Mouse (Mus musculus) embryonic facial prominence, embryonic 12.5 days (tissue): ENCODE measurements at regions not wholly inside any gene's neighbourhood (a gene's known extent, or its start where the extent isn't known, plus 50 kb on each side); places are given as distances from the start of the nearest gene placed in this dataset.

Experiments used
- ATAC-seq: fragments of 200-750 bp; cut with Nextera tagmentation; 2 replicates; pipeline ENCODE4 v1.8.0; 2017; ENCODE audit not compliant: insufficient number of reproducible peaks, insufficient read depth, low FRiP score, low TSS enrichment
- H3K27ac ChIP-seq: fragments of 300-500 bp; sonication (generic); 2 replicates; pipeline ENCODE4 v1.5.1; 2016; ENCODE audit warnings: mild to moderate bottlenecking
- H3K27me3 ChIP-seq: fragments of 300-500 bp; sonication (generic); 2 replicates; pipeline ENCODE4 v1.6.1; 2016; ENCODE audit warnings: mild to moderate bottlenecking, moderate library complexity
- H3K36me3 ChIP-seq: fragments of 300-500 bp; sonication (generic); 2 replicates; pipeline ENCODE4 v1.6.1; 2016; ENCODE audit warnings: mild to moderate bottlenecking
- H3K4me1 ChIP-seq: fragments of 300-500 bp; sonication (generic); 2 replicates; pipeline ENCODE4 v1.6.1; 2016
- H3K4me2 ChIP-seq: fragments of 300-500 bp; sonication (generic); replicated peaks from 2 replicates; pipeline ENCODE4 v1.6.1; 2016; ENCODE audit warnings: mild to moderate bottlenecking, moderate library complexity
- H3K4me3 ChIP-seq: fragments of 300-500 bp; sonication (generic); 2 replicates; pipeline ENCODE4 v1.5.1; 2016; ENCODE audit warnings: mild to moderate bottlenecking
- H3K9ac ChIP-seq: fragments of 300-500 bp; sonication (generic); 2 replicates; pipeline ENCODE4 v1.6.1; 2016; ENCODE audit warnings: mild to moderate bottlenecking, moderate library complexity
- H3K9me3 ChIP-seq: fragments of 300-500 bp; sonication (generic); 2 replicates; pipeline ENCODE4 v1.6.1; 2016; ENCODE audit warnings: mild to moderate bottlenecking, moderate library complexity
- WGBS: fragments of 180-500 bp; shearing (Covaris S2); methylation state at CpG from one replicate; pipeline ENCODE4 v1.1.7; 2016; 5-methylcytosine and 5-hydroxymethylcytosine counted together

DNA sequence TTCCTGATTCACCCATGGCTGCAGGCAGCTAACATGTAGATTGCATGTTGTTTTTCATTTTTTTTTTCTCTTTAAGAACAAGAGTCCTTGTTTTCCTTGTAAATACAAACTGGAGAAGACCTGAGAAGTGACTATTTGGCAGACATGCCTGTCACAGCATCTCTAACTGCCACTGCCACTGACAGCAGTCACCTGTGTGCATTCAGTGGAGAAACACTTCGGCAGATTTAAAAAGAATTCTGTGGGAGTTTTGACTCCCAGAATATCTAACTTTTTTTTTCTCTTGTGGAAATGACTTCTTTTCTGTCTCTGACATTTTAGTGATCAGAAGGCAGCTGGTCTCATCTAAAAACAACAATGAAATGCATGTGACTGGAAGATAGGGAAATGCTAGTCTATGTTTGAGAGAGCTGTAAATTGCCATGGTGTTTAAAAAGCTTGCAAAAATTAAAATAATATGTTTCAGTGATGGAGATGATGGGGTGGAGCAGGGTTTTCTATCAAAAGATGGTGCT lies 526.0 kb upstream of the Agtr1b start:
- Histone ChIP-seq H3K4me1 (no peaks in the 10 kb centered on the region), H3K4me3 (no peak overlapping the region), H3K4me2 (no peak overlapping the region), H3K9ac (no peak overlapping the region), H3K36me3 (no peaks in the 10 kb centered on the region), H3K27me3 (no peaks in the 10 kb centered on the region), H3K27ac (no peak overlapping the region), H3K9me3 (no peaks in the 10 kb centered on the region)
- 78% methylated on average over 1 of the region's 1 CpGs for whole genome bisulfite sequencing
- no peak for ATAC-seq

DNA sequence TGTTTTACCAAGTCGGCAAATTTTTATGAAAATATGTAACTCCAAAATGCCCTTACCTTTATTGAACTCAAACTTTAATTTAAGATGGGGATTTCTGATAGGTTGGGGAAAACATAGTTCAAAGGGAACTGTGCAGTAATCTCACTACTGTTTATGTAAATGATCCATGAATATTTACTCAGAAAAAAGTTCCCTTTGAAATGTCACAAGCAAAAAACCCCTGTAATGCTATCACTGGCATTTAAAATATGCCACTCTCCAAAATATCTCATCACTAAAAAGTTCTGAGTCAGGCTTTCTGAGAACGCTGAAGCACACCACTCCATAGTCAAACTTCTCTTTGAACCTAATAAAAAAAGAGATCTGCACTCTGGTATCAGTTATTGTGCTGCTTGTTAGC lies 497.3 kb upstream of the Agtr1b start:
- Histone ChIP-seq H3K36me3 (no peaks in the 10 kb centered on the region), H3K27ac (no peak overlapping the region), H3K9me3 (no peaks in the 10 kb centered on the region), H3K9ac (no peak overlapping the region), H3K4me1 (no peaks in the 10 kb centered on the region), H3K4me3 (no peak overlapping the region), H3K4me2 (no peak overlapping the region), H3K27me3 (no peaks in the 10 kb centered on the region)
- ATAC-seq, result no peak
- 82% methylated on average over 2 of the region's 2 CpGs for WGBS

DNA sequence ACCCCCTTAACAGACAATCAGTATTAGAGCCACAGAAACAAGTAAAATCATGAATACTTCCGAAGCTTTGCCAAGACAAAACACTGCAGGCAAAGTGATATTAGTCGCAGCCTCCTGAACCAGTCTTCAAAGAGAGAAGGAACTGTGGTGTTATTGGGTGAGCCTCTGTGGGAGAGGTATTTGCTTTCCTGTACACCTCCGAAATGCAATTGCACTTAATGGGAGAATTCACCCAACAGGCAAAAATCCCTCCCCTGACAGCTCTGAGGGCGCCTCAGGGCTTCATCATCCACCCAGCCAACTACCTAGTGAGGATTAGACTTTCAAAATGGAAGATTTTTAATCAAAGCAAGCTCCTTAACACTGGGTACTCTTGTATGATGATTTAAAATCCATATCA lies 464.1 kb upstream of the Agtr1b start:
- 62% methylated on average over 4 of the region's 4 CpGs for WGBS
- Histone ChIP-seq H3K4me1 (no peaks in the 10 kb centered on the region), H3K27me3 (no peaks in the 10 kb centered on the region), H3K9ac (no peak overlapping the region), H3K36me3 (no peaks in the 10 kb centered on the region), H3K4me3 (no peak overlapping the region), H3K27ac (no peak overlapping the region), H3K9me3 (no peaks in the 10 kb centered on the region), H3K4me2 (no peak overlapping the region)
- no peak for ATAC-seq

DNA sequence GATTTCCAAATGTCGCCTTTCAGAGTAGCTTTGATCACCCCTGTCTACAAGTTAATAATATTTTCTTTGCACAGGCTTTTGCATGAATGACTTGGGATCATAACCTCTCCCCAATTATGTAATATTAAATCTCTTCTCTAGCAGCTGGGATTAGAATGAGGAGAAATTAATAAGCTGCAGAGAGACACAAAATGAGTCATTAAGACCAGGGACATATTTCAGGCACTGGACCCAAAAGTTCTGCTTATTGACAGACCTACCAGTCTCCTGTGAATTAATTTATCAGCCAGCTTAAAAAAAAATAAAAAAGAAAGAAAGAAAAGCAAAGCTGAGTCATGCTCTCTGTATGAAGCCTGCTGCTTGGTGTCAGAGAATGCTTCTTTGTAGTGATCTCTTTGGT lies 462.4 kb upstream of the Agtr1b start:
- Histone ChIP-seq H3K4me2 (no peak overlapping the region), H3K9me3 (no peaks in the 10 kb centered on the region), H3K27ac (no peak overlapping the region), H3K4me1 (no peaks in the 10 kb centered on the region), H3K27me3 (no peaks in the 10 kb centered on the region), H3K36me3 (no peaks in the 10 kb centered on the region), H3K4me3 (no peak overlapping the region), H3K9ac (no peak overlapping the region)
- ATAC-seq, result no peak
- WGBS, result 50% methylated on average over 1 of the region's 1 CpGs

DNA sequence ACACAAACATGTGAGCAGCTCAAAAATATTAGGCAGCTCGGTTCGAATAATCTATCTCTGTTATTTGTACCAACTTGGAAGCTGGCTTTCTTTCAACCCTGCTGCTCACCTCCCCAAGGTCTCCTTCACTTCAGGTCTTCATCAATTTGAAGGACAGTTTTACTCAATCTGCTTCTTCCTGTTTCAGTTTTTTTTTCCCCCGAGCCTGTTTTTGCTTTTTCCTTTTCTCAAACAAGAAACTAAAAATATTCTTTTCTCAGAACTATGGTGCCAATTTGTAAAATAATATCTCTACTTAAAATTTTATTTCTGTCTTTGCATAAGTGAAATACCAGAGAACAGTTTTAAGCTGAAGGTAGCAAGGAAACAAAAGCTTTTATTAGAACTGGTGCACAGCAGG lies 461.8 kb upstream of the Agtr1b start:
- no peaks in the 10 kb centered on the region for H3K36me3 ChIP-seq
- WGBS, result 69% methylated on average over 3 of the region's 3 CpGs
- no peak overlapping the region for H3K4me2 ChIP-seq
- no peak for ATAC-seq
- no peak overlapping the region for H3K27ac ChIP-seq
- no peak overlapping the region for H3K9ac ChIP-seq
- no peaks in the 10 kb centered on the region for H3K4me1 ChIP-seq
- no peak overlapping the region for H3K4me3 ChIP-seq
- no peaks in the 10 kb centered on the region for H3K27me3 ChIP-seq
- no peaks in the 10 kb centered on the region for H3K9me3 ChIP-seq

DNA sequence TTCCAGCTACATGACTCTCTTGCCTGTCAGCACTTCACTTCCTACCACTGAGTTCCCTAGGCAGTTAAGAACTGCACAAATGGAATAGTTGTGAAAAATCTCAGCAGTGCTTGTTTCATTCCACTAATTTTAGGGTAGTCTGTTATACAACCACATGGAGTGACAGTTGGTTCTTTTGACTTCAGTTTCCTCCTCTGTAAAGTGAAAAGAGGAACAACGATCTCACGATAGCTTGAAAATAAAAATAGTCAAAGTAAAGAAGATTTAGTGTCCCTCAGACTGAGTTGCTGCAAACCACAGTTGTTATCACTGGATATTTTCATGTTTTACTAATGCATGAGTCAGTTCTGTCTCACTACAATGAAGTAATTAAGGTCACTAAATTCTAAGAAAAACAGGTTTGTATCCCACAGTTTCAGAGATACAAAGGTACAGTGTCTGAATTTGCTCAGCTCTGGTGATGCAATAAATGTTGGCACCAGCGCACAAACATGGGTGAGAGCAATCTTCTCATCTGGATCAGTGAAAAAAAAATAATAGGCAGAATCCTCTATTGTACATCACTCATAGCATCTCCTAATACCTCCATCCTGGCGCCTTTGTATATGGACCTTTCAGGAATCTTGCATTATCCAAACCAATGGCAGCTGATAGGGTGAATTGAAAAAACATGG lies 458.8 kb upstream of the Agtr1b start:
- H3K9ac ChIP-seq, result no peak overlapping the region

DNA sequence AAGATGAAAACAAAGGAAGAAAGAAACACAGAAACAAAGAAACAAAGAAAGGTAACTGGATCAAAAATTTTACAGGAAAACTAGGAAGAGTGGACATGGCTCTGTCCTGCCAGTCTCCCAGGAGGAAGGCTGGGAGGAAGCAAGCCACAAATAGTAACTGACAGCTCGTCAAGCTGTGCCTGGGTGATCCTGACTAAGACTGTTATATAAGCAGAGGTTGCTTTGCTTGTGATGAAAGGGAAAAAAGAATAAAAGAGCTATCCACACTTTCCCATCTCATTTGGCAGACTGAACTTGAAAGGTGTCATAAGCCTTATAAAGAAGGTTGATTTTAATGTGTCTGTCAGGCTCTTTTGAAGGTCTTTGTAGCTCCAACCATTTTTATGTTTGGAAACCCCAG lies 455.2 kb upstream of the Agtr1b start:
- Histone ChIP-seq H3K9ac (no peak overlapping the region), H3K27me3 (no peaks in the 10 kb centered on the region), H3K4me3 (no peak overlapping the region), H3K4me2 (no peak overlapping the region), H3K36me3 (no peaks in the 10 kb centered on the region), H3K4me1 (no peaks in the 10 kb centered on the region), H3K9me3 (no peaks in the 10 kb centered on the region), H3K27ac (no peak overlapping the region)
- ATAC-seq, result no peak
- WGBS, result 28% methylated on average over 1 of the region's 1 CpGs

More for the DNA sequence above, 458.8 kb upstream of the Agtr1b start:
- H3K27ac ChIP-seq, result no peak overlapping the region
- no peak overlapping the region for H3K4me3 ChIP-seq
- ATAC-seq, result no peak
- WGBS, result 94% methylated on average over 4 of the region's 4 CpGs
- no peaks in the 10 kb centered on the region for H3K4me1 ChIP-seq
- H3K4me2 ChIP-seq, result no peak overlapping the region
- H3K27me3 ChIP-seq, result no peaks in the 10 kb centered on the region
- H3K9me3 ChIP-seq, result no peaks in the 10 kb centered on the region
- no peaks in the 10 kb centered on the region for H3K36me3 ChIP-seq

DNA sequence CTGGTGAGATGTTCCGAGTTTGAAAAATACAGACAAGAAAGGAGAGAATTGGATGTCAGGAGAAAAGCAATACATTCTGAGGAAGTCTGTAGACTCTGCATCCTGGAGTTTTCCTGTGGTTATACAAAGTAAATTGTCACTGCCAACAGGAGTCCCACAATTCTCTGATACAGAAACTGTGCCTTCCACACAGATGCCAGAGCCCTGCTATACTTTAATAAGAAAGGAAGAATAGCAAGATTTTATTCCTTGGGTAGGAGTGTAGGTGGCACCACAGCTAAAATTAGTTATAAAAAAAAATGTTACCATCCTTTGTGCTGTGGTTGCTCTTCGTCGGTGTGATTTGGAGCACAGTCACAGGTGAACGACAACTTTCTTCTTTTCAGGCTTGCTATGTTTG lies 454.7 kb upstream of the Agtr1b start:
- Histone ChIP-seq H3K4me1 (no peaks in the 10 kb centered on the region), H3K36me3 (no peaks in the 10 kb centered on the region), H3K9ac (no peak overlapping the region), H3K4me3 (no peak overlapping the region), H3K9me3 (no peaks in the 10 kb centered on the region), H3K4me2 (no peak overlapping the region), H3K27me3 (no peaks in the 10 kb centered on the region), H3K27ac (no peak overlapping the region)
- 75% methylated on average over 4 of the region's 4 CpGs for whole genome bisulfite sequencing
- ATAC-seq, result no peak

DNA sequence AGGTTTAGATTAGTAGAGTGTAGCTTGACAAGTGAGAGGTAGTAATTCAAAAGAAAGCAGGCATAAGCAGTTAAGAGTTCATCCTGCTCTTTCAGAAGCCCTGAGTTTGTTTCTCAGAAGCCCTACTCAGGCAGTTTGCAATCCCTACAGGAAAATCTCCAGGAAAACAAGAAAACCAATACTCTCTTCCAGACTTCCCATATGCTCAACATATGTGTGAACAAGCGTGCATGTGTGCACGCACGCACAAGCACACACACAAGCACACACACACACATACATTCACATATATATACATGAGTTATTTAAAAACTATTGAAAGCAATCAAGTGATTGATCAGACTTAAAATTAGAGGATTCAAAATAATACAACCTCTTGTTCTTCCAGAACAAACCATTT lies 453.1 kb upstream of the Agtr1b start:
- H3K36me3 ChIP-seq, result no peaks in the 10 kb centered on the region
- H3K4me1 ChIP-seq, result no peaks in the 10 kb centered on the region
- no peak overlapping the region for H3K4me2 ChIP-seq
- H3K27me3 ChIP-seq, result no peaks in the 10 kb centered on the region
- no peaks in the 10 kb centered on the region for H3K9me3 ChIP-seq
- no peak overlapping the region for H3K27ac ChIP-seq
- no peak for ATAC-seq
- 78% methylated on average over 3 of the region's 3 CpGs for WGBS
- no peak overlapping the region for H3K4me3 ChIP-seq
- no peak overlapping the region for H3K9ac ChIP-seq

DNA sequence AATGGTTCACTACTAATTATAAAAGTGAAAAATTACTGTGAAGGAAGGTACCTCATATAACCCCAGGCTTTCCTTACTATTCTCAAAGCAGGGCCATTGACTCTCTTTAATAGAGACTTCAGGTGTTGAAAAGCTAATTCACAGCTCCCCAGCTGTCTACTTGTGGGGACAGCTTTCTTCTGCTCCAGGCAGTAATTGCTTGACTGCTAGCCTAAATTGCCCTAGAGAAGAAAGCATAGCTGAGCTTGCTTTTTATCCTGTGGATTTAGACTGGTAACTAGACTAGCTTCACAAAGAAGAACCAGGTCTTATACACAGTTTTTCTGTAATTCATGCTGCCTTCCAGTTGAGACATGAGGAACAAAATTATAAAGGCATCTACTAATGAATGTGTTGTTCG lies 452.6 kb upstream of the Agtr1b start:
- Histone ChIP-seq H3K9ac (no peak overlapping the region), H3K27me3 (no peaks in the 10 kb centered on the region), H3K4me1 (no peaks in the 10 kb centered on the region), H3K4me2 (no peak overlapping the region), H3K36me3 (no peaks in the 10 kb centered on the region), H3K9me3 (no peaks in the 10 kb centered on the region), H3K4me3 (no peak overlapping the region), H3K27ac (no peak overlapping the region)
- no peak for ATAC-seq
- WGBS, result 55% methylated on average over 1 of the region's 1 CpGs

DNA sequence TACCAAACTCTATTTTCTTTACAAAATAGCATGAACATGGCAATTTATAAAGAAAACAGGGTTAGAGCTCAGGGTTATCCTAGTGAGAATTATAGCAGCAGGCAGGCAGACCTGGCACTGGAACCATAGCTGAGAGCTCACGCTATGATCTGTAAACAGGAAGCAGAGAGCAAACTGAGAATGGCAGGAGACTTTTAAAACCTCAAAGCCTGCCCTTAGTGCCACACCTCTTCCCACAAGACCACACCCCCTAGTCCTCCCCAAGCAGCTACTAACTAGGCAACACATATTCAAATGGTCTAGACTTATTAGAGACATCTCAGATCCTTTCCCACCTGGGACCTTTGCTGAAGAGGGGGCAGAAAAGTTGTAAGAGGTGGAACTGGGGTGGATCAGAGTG lies 449.6 kb upstream of the Agtr1b start:
- Histone ChIP-seq H3K4me2 (no peak overlapping the region), H3K27ac (no peak overlapping the region), H3K4me3 (no peak overlapping the region), H3K9me3 (peaks cover 4% of the 10 kb centered on the region; the same call in 1 of the 2 replicates), H3K4me1 (no peaks in the 10 kb centered on the region), H3K36me3 (no peaks in the 10 kb centered on the region), H3K27me3 (no peaks in the 10 kb centered on the region), H3K9ac (no peak overlapping the region)
- ATAC-seq, result no peak
- WGBS, result 46% methylated on average over 1 of the region's 1 CpGs

DNA sequence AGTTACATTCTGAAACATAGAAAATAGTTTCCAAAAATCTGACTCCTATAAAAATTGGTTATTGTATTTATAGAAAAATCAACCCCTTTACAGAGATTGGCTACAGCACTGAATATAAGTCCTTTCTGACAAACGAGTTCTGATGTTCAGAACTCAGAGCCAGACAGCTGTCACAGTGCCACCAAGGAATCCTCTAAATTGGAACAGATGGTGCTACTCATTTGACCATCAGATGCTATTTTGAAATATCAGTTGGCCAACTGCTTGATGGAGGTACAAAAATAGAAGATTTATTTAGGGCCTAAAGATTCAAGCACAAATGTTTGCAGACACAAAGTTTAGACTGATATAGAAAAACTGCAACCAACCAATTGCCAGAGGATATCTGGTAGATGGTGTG lies 427.3 kb upstream of the Agtr1b start:
- H3K4me3 ChIP-seq, result no peak overlapping the region
- H3K4me1 ChIP-seq, result no peaks in the 10 kb centered on the region
- ATAC-seq, result no peak
- H3K36me3 ChIP-seq, result no peaks in the 10 kb centered on the region
- WGBS, result 43% methylated on average over 1 of the region's 1 CpGs
- no peak overlapping the region for H3K27ac ChIP-seq
- no peaks in the 10 kb centered on the region for H3K9me3 ChIP-seq
- H3K4me2 ChIP-seq, result no peak overlapping the region
- no peaks in the 10 kb centered on the region for H3K27me3 ChIP-seq
- no peak overlapping the region for H3K9ac ChIP-seq

DNA sequence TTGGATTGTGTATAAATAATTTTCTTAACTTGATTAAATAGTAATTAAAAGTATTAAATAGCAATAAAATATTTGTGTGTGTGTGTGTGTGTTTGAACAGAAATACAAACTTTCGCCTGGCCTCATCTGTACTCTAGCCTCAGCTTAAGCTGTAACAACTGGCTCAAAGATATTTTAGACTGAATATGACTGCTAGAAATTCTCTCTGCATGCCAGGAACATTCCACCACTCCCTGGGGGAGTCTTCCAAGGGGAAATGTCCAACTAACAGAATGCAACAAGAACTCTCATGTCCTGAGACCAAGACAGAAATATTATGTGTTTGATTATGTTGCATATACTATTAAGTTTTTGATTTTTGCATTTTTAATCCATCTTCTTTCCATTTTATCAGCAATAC lies 425.5 kb upstream of the Agtr1b start:
- WGBS, result 70% methylated on average over 1 of the region's 1 CpGs
- Histone ChIP-seq H3K27ac (no peak overlapping the region), H3K9me3 (no peaks in the 10 kb centered on the region), H3K36me3 (no peaks in the 10 kb centered on the region), H3K4me3 (no peak overlapping the region), H3K27me3 (no peaks in the 10 kb centered on the region), H3K9ac (no peak overlapping the region), H3K4me1 (no peaks in the 10 kb centered on the region), H3K4me2 (no peak overlapping the region)
- no peak for ATAC-seq
